Mouse (Mus musculus) limb, embryonic 12.5 days (tissue): ENCODE results near the gene Sncb. TPM values are rescaled to one million over a fixed set of nuclear protein-coding genes. Genes with fewer than 3 reads are reported as not detected.

ENCODE experiments used
- ATAC-seq: fragments of 200-750 bp; cut with Nextera tagmentation; 2 replicates; pipeline ENCODE4 v1.8.0; 2017; ENCODE audit warnings: low read depth, moderate TSS enrichment; ENCODE audit not compliant: insufficient number of reproducible peaks, insufficient read depth, low FRiP score, low TSS enrichment
- H3K27ac ChIP-seq: fragments of 300-500 bp; sonication (generic); 2 replicates; pipeline ENCODE4 v1.5.1; 2016; ENCODE audit warnings: mild to moderate bottlenecking, moderate library complexity
- H3K27me3 ChIP-seq: fragments of 300-500 bp; sonication (generic); 2 replicates; pipeline ENCODE4 v1.6.1; 2016; ENCODE audit warnings: mild to moderate bottlenecking, moderate library complexity
- H3K36me3 ChIP-seq: fragments of 300-500 bp; sonication (generic); 2 replicates; pipeline ENCODE4 v1.6.1; 2016; ENCODE audit warnings: mild to moderate bottlenecking, moderate library complexity
- H3K4me1 ChIP-seq: fragments of 300-500 bp; sonication (generic); replicated peaks from 2 replicates; pipeline ENCODE4 v1.6.1; 2016
- H3K4me2 ChIP-seq: fragments of 300-500 bp; sonication (generic); 2 replicates; pipeline ENCODE4 v1.6.1; 2016; ENCODE audit warnings: mild to moderate bottlenecking, moderate library complexity
- H3K4me3 ChIP-seq: fragments of 300-500 bp; sonication (generic); replicated peaks from 2 replicates; pipeline ENCODE4 v1.5.1; 2016; ENCODE audit warnings: mild to moderate bottlenecking
- H3K9ac ChIP-seq: fragments of 300-500 bp; sonication (generic); replicated peaks from 2 replicates; pipeline ENCODE4 v1.6.1; 2016; ENCODE audit warnings: mild to moderate bottlenecking, moderate library complexity
- H3K9me3 ChIP-seq: fragments of 300-500 bp; sonication (generic); 2 replicates; pipeline ENCODE4 v1.6.1; 2016; ENCODE audit warnings: mild to moderate bottlenecking, moderate library complexity
- WGBS: fragments of 180-500 bp; shearing (Covaris S2); methylation state at CpG from one replicate; pipeline ENCODE4 v1.1.7; 2016; 5-methylcytosine and 5-hydroxymethylcytosine counted together
- polyA plus RNA-seq: library from polyadenylated mRNA; unstranded; fragments of >200 nt; fragmentation: Nextera tagmentation; extraction: Ambion mirVana; gene quantifications from 2 replicates; pipeline ENCODE4 v1.2.1, GENCODE M21; 2016

Gene Sncb
- polyA plus RNA-seq, 1 experiment from 2014 or later: not detected

- Histone ChIP-seq H3K9me3 (no peaks in the 10 kb centered on the region), H3K4me2 (no peak overlapping the region), H3K27ac (no peak overlapping the region), H3K27me3 (peaks cover 83% of the 10 kb centered on the region), H3K4me3 (no peak overlapping the region), H3K4me1 (peaks cover 27% of the 10 kb centered on the region), H3K36me3 (no peaks in the 10 kb centered on the region), H3K9ac (no peak overlapping the region)
- ATAC-seq: no peak
- WGBS: 35% methylated on average over 9 of the region's 9 CpGs
Measured at GRCm38 (mm10) chr13:54755201-54755830, 11.1 kb downstream of the Sncb start.

GRCm38 (mm10) chr13:54754169-54755080 is 12.0 kb downstream of the Sncb start:
- Histone ChIP-seq H3K27me3 (peaks cover 83% of the 10 kb centered on the region), H3K36me3 (no peaks in the 10 kb centered on the region), H3K4me1 (peaks cover 23% of the 10 kb centered on the region), H3K27ac (no peak overlapping the region), H3K4me3 (no peak overlapping the region), H3K9me3 (no peaks in the 10 kb centered on the region), H3K9ac (no peak overlapping the region), H3K4me2 (no peak overlapping the region)
- 38% methylated on average over 12 of the region's 12 CpGs for WGBS
- no peak for ATAC-seq

- H3K4me2 ChIP-seq: no peak overlapping the region
- 70% methylated on average over 6 of the region's 6 CpGs for WGBS
- ATAC-seq: no peak
- no peaks in the 10 kb centered on the region for H3K9me3 ChIP-seq
- H3K9ac ChIP-seq: no peak overlapping the region
- H3K4me1 ChIP-seq: peaks cover 21% of the 10 kb centered on the region
- H3K27ac ChIP-seq: no peak overlapping the region
- H3K4me3 ChIP-seq: no peak overlapping the region
- H3K36me3 ChIP-seq: no peaks in the 10 kb centered on the region
- peaks cover 83% of the 10 kb centered on the region for H3K27me3 ChIP-seq
Measured at GRCm38 (mm10) chr13:54753733-54754132, 12.7 kb downstream of the Sncb start.

GRCm38 (mm10) chr13:54752656-54753055 is 13.7 kb downstream of the Sncb start:
- H3K4me3 ChIP-seq: no peak overlapping the region
- no peak for ATAC-seq

GRCm38 (mm10) chr13:54750699-54751098 is 15.7 kb downstream of the Sncb start:
- no peak overlapping the region for H3K9ac ChIP-seq
- H3K9me3 ChIP-seq: no peaks in the 10 kb centered on the region
- peaks cover 88% of the 10 kb centered on the region for H3K27me3 ChIP-seq
- H3K4me1 ChIP-seq: peaks cover 10% of the 10 kb centered on the region; the same call in 1 of the 2 replicates
- no peak for ATAC-seq
- 1% methylated on average over 8 of the region's 8 CpGs for WGBS
- H3K4me3 ChIP-seq: no peak overlapping the region
- no peak overlapping the region for H3K27ac ChIP-seq
- H3K4me2 ChIP-seq: no peak overlapping the region
- no peaks in the 10 kb centered on the region for H3K36me3 ChIP-seq

More at GRCm38 (mm10) chr13:54752656-54753055, 13.7 kb downstream of the Sncb start:
- Histone ChIP-seq H3K36me3 (no peaks in the 10 kb centered on the region), H3K9ac (no peak overlapping the region), H3K9me3 (no peaks in the 10 kb centered on the region), H3K27me3 (peaks cover 87% of the 10 kb centered on the region), H3K4me1 (peaks cover 13% of the 10 kb centered on the region), H3K4me2 (no peak overlapping the region), H3K27ac (no peak overlapping the region)
- WGBS: 69% methylated on average over 10 of the region's 10 CpGs

GRCm38 (mm10) chr13:54749864-54750411 is 16.5 kb downstream of the Sncb start, which contains the start of gene Gprin1:
Gene Gprin1 (minus strand): TSS chr13:54749874.
- H3K36me3 ChIP-seq: no peaks in the 10 kb centered on the region
- H3K4me2 ChIP-seq: peak within 1 kb of the TSS; percentile 89
- H3K9ac ChIP-seq: no peak within 1 kb of the TSS
- no peak within 1 kb of the TSS for H3K27ac ChIP-seq
- no peaks in the 10 kb centered on the region for H3K9me3 ChIP-seq
- peaks cover 85% of the 10 kb centered on the region for H3K27me3 ChIP-seq
- ATAC-seq: no peak
- WGBS: 3% methylated on average over 29 of the region's 29 CpGs
- H3K4me3 ChIP-seq: peak within 1 kb of the TSS; percentile 57
- H3K4me1 ChIP-seq: peaks cover 10% of the 10 kb centered on the region; the same call in 1 of the 2 replicates

GRCm38 (mm10) chr13:54749061-54749863 is 17.1 kb downstream of the Sncb start:
- peaks cover 10% of the 10 kb centered on the region; the same call in 1 of the 2 replicates for H3K4me1 ChIP-seq
- H3K4me3 ChIP-seq: peak overlapping the region; percentile 57
- H3K27me3 ChIP-seq: peaks cover 85% of the 10 kb centered on the region
- no peak overlapping the region for H3K9ac ChIP-seq
- no peaks in the 10 kb centered on the region for H3K36me3 ChIP-seq
- 2% methylated on average over 63 of the region's 100 CpGs for WGBS
- no peaks in the 10 kb centered on the region for H3K9me3 ChIP-seq
- 0 out of 2 replicates have a peak, but pooled peaks have one; percentile 49 for ATAC-seq
- no peak overlapping the region for H3K27ac ChIP-seq
- H3K4me2 ChIP-seq: peak overlapping the region; percentile 89

GRCm38 (mm10) chr13:54748721-54749060 is 17.7 kb downstream of the Sncb start:
- peaks cover 81% of the 10 kb centered on the region for H3K27me3 ChIP-seq
- H3K4me1 ChIP-seq: peaks cover 10% of the 10 kb centered on the region; the same call in 1 of the 2 replicates
- H3K9ac ChIP-seq: no peak overlapping the region
- WGBS: 51% methylated on average over 10 of the region's 10 CpGs
- peak overlapping the region; percentile 89 for H3K4me2 ChIP-seq
- no peaks in the 10 kb centered on the region for H3K9me3 ChIP-seq
- H3K36me3 ChIP-seq: no peaks in the 10 kb centered on the region
- no peak for ATAC-seq
- H3K27ac ChIP-seq: no peak overlapping the region
- peak overlapping the region; percentile 57; the same call in 1 of the 2 replicates for H3K4me3 ChIP-seq

GRCm38 (mm10) chr13:54748190-54748589 is 18.2 kb downstream of the Sncb start:
- Histone ChIP-seq H3K27ac (no peak overlapping the region), H3K4me2 (no peak overlapping the region), H3K27me3 (peaks cover 76% of the 10 kb centered on the region)

GRCm38 (mm10) chr13:54746896-54747295 is 19.5 kb downstream of the Sncb start:
- 54% methylated on average over 10 of the region's 10 CpGs for WGBS
- Histone ChIP-seq H3K9ac (no peak overlapping the region), H3K4me2 (no peak overlapping the region), H3K9me3 (no peaks in the 10 kb centered on the region), H3K4me1 (peaks cover 10% of the 10 kb centered on the region; the same call in 1 of the 2 replicates), H3K27me3 (peaks cover 72% of the 10 kb centered on the region), H3K4me3 (no peak overlapping the region), H3K27ac (no peak overlapping the region), H3K36me3 (no peaks in the 10 kb centered on the region)
- no peak for ATAC-seq

More at GRCm38 (mm10) chr13:54748190-54748589, 18.2 kb downstream of the Sncb start:
- H3K4me1 ChIP-seq: peaks cover 10% of the 10 kb centered on the region; the same call in 1 of the 2 replicates
- no peaks in the 10 kb centered on the region for H3K9me3 ChIP-seq
- 88% methylated on average over 8 of the region's 8 CpGs for WGBS
- no peak overlapping the region for H3K9ac ChIP-seq
- ATAC-seq: no peak
- H3K36me3 ChIP-seq: no peaks in the 10 kb centered on the region
- H3K4me3 ChIP-seq: no peak overlapping the region
